Mouse (Mus musculus) bone marrow macrophage, adult 2 months (primary cell): ENCODE results near the gene Itprid2.

Experiments
- CTCF ChIP-seq: IDR thresholded peaks from 2 replicates; pipeline ENCODE4 v1.5.1; 2012; ENCODE audit warnings: low read depth, mild to moderate bottlenecking, low read length, moderate library complexity
- POLR2A ChIP-seq: IDR thresholded peaks from 2 replicates; pipeline ENCODE4 v1.6.1; 2012; ENCODE audit warnings: mild to moderate bottlenecking, low read depth, low read length, borderline replicate concordance

GRCm38 (mm10) chr2:79690838-79691237 is 55.7 kb downstream of the Itprid2 start:
- no peak for TF ChIP-seq CTCF
- TF ChIP-seq POLR2A, result no peak
